Mouse (Mus musculus) A20 (cell line): ENCODE measurements at regions not wholly inside any gene's neighbourhood (a gene's known extent, or its start where the extent isn't known, plus 50 kb on each side); places are given as distances from the start of the nearest gene placed in this dataset.

Experiments
- DNase-seq: peaks from one replicate; pipeline ENCODE4 v3.0.0-alpha.2; 2011; ENCODE audit warnings: low read depth, low spot score

DNA sequence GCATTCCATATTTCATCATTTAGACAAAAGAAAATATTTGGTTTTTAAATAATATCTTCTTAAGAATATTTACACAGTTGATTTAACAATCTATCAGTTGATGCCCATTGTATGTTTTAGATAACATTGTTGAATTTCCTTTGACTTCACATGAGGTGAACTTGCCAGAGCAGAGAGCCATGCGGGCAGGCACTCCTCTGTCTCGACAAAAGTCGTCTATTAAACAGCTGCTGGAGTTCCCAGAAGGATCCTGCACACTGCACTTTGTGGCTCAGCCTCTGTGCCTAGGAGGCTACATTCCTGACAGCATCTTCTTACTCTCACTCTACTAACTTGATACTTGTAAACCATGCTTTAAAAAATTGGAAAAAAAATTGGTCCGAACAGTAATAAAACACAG, 221.7 kb upstream of the Pde3a start:
- no peak for DNase-seq

DNA sequence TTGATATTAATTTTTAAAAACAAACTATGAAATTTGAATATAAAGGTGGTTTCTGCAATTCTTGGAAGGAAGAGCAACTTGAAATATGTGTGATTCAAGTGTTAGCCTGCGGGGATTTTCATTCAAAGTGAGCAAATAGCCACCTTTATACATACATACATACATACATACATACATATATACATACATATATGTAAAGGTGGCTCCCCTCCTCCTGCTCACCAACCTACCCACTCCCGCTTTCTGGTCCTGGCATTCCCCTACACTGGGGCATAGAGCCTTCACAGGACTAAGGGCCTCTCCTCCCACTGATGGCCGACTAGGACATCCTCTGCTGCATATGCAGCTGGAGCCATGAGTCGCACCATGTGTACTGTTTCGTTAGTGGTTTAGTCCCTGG, 221.3 kb upstream of the Pde3a start:
- DNase-seq: no peak

DNA sequence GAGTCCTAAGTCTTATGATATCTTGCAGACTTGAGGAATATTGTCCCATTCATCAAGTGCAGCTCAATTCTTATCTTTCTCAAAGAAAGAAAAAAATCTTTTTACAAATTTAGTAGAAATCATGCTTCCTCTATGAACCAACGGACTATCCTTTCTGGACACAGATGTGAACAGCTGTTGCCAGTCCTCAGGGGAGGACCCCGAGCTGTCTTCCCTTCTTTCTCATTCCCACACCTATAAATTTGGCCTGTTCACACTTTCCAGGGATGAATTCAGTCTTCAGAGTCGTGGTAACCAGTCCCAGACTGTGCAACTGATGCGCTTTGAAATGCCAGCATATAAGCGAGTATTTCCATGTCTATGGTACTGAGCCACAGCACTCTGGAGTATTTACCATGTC, 214.2 kb upstream of the Pde3a start:
- no peak for DNase-seq

DNA sequence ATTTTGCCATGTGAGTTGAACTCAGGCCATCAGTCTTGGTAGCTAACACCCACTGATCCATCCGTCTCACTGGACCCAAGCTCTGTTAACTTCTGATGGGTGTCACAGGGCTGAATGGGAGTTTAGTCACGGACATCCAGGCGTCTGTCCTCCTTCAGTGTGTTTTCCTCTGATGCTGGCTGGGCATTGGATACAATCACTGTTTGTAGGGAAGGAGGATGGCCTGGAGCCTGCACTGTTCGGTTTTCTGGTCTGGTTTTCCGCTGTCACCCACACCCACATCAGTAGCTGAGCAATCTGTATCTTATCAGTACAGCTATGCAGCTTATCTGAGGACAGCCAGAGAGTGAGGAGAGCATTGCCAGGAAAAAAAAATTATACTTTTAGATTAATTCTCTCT, 207.7 kb upstream of the Pde3a start:
- no peak for DNase-seq

DNA sequence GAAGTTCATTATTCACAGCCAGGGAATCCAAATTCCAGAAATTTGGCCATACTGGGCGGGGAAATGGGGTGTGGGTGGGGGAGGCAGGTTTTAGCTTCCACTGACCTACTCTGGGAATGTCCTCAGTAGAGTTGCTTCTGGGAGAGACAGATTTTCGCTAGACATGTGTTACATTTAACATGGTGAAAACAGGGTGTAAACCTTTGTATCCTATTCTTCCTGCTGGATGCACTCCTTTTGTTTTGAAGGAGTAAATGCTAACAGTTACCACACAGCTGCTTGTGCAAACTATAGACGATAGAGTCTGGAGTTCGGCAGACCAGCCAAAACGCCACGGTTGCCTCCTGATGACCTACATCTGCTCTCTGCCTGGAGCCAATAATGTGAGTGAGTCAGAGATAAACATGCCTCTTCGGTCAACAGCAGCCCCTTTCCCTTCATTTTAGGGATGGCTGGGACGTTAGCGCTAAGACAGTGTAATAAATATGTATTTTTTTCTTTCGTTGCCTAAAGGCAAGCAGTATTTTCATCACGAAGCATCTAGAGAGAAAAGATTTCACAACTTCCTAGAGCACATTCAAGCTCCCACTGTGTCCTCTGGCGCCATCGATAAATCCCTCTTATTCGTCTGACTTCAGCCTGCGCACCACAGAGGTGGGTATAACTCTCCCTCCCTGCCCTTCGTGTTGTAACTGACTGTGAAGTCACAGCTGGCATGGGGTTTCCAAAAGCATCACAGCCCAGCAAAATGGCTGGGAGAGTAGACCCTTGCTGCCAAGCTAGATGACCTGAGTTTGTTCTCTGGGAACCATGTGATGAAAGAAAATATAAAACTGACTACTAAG, 207.1 kb upstream of the Pde3a start:
- no peak for DNase-seq

DNA sequence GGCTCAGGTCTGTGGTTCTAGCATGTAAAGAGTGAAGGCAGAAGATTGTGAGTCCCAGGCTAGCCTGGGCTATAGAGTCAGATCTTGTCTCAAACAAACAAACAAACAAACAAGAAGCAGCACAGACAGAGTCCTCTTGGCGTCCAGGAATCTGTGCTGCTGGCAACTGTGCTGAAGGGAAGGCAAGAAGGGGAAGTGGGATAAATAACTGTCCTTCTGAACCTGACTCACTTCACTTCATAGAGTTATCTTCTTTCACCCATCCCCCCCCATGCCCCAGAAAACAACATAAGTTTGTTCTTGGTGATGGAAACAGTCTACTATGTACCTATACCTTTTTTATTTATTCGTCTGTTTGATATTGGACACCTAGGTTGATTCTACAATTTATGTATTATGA, 200.8 kb upstream of the Pde3a start:
- DNase-seq: no peak

DNA sequence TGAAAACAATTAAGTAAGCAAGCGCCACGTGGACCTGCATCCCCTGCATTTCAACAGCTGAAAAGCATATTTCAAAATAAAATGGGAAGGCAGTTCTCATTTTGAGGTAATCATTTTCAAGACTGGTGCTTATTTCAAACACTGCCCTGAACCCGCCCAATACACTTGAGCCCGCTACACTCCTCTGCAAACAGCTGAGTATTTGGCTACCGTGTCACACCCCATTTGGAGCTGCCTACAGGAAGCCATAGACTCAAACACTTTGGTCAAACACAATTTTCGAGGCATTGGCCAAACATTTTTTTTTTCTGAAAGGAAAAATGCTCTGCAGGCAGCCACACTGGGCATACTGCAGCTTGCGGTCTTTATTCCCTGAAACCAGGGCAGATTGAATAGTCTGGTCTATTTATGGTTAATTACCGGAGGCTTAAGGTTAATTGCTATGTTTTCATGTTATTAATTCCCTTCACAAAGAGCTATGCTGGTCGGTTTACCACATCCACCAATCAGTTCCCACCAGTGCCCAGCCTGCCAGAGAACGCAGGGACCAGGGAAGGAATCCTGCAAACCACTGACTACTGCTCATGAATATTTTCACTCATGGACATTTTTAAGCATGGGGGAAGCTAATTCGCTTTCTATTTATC, 198.9 kb upstream of the Pde3a start:
- DNase-seq: no peak

DNA sequence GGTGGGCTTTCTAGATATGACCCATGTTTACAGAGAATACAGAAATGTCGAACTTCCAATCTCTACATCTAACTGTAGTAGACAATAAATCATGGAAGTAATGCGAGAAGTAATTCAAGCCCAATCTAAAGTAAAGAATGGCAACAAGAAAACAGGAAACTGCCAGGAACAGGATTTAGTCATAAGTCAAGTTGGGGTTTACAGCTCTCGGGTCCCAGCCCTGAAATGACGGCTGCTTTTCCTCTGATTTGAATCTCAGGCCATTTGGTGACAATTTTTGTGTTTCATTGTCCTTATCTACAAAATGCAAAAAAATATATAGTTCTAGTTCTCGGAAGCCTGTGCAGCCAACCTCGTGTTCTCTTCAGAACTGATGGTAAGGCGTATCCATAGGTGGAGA, 195.0 kb upstream of the Pde3a start:
- DNase-seq: no peak

DNA sequence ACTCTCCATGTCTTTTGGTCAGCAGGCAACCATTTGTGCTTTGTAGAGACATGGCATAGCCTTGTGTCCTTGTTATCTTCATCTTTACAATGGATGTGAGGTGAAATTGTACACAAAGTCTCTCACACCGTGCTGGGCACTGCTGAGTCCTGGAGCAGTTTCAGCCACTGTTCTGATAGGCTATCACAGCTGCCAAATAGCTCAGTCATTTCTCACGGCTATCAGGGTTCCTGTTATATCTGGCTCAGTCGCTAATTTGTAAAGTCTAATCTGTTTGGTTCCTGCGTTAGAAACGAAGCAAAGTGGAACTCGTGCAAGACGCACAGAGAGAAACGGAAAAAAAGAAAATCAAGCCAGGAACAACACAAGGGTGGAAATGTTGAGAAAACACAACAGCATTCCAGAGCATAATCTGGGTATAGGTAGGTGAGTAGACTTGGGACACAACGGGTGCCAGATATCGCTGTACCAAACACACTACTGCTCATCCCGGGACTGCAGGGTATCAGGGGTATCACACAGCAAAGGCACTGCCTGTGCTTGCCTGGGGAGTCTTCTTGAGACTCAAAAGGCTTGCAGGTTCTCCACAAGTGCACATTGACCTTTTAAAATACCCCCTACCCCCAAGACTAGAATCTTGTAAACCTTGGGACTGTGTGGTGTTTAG, 189.7 kb upstream of the Pde3a start:
- no peak for DNase-seq

DNA sequence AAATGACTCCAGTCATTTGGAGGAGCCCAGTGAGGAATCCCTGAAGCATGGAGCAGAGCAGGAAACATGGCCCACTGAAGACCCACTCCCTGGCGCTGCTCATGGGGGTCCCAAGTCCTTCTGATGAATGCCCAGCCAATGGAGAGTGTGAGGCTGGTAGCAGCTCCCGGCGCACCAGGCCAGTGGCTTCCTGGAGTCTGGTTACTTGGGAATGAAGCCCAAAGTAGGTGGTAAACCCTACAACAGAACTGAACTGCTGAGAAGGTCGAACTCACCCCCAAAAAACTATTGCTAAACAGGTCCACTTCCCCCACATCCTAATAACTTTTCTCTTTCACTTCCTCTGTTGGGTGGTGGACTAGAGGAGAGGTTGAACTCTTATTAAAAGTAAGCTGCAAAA, 183.3 kb upstream of the Pde3a start:
- DNase-seq: no peak

DNA sequence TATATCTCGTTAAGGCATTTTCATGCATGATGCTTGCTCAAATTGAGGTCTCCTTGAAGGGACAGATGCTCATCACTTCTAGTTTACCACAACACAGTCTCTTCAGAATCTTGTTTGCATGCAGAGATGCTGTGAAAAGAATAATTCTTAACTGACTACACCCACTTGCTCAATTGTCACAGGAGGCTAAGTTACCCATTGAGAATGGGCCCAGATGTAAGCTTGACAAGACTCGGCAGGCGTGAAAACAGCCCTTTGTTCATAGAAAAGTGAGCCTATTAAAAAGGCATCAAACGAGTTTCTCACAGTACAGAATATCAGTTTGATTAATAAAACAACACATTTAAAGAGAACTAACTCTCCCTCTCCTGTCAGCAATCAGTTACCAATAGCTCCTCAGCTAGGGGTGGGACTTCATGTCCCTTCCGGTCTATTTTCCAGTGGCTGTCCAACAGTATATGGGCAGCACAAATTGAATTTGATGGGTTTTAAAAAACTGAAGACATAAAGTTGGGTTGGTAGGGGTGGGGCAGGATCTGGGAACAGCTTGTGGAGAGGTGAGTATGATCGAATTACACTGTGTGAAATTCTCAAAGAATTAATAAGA, 180.1 kb upstream of the Pde3a start:
- no peak for DNase-seq

DNA sequence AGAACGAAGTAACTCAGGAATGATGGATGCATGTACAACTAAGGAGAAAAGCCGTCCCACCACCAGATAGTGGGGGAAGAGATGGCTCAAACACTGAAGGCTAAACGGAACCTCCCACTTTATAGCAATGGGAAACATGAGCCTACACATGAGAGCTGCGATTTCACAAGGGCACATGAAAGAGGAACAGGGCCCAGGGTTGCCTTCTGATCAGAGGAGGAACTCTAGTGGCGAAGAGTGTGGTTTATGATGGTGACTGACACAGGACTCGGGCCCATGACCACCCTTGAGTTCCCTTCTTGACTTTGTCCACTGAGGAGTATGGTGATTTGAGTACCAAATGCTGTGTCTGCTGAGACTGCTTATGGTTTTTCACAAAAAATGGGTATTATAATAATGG, 179.2 kb upstream of the Pde3a start:
- DNase-seq: no peak

DNA sequence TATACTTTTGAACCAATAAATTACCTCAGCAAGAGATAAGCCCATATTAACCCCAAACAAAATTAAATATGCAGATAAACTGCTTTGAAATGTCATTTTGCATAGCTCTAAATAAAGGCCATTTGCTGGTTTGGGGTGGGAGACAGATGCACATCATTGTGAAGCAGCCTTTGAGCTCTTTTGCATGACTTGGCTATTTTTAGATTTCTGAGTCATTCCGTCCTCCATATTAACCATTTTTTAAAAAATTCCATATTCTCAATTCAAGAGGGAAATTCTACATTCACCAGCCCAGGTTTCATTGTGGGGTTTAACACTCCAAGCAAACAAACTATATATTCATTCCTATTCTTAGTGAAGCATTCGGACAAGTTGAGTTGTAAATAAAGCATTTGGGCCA, 177.6 kb upstream of the Pde3a start:
- DNase-seq: no peak

DNA sequence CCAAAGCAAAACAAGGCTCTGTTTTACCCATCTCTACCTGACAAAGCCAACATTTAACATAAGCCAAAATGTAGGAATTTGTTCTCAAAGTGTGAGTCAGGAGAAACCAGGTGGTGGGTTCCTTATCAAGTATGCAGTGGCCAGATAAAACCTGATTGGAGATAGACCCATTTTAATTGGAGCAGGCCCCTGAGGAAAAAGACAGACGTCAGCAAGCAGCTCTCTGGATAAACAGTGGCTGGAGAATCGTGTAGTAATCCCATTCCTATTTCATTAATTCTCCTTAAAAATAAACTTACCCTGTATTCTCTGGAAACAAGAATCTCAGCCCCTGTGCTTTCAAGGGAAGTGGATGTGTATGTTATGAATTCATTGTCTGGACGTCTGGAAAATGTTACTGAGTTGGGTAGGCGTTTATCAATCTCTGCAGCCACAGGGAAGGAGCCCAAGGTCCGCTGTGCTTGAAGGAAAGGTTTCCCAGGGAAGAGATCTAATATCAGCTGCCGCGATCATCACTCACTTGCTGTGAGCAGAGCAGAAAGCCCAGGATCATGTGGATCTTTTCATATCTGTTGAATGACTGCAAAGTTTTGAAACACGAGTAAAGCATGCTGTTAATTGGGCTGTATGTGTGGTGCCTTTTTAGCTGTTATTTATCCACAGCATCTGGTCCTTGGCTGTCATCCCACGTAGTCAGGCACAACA, 157.8 kb upstream of the Pde3a start:
- DNase-seq: no peak

DNA sequence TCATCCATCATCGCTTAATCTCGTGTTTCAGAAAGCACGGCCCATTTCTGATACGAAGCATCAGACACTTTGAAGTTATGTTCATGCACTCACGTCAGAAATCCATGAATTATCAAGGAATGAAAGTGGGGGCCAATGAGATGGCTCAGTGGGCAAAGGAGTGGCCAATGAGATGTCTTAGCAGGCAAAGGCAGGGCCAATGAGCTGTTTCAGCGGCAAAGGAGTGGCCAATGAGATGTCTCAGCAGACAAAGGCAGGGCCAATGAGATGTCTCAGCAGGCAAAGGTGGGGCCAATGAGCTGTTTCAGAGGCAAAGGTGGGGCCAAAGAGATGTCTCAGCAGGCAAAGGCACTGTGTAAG, 157.3 kb upstream of the Pde3a start:
- no peak for DNase-seq

DNA sequence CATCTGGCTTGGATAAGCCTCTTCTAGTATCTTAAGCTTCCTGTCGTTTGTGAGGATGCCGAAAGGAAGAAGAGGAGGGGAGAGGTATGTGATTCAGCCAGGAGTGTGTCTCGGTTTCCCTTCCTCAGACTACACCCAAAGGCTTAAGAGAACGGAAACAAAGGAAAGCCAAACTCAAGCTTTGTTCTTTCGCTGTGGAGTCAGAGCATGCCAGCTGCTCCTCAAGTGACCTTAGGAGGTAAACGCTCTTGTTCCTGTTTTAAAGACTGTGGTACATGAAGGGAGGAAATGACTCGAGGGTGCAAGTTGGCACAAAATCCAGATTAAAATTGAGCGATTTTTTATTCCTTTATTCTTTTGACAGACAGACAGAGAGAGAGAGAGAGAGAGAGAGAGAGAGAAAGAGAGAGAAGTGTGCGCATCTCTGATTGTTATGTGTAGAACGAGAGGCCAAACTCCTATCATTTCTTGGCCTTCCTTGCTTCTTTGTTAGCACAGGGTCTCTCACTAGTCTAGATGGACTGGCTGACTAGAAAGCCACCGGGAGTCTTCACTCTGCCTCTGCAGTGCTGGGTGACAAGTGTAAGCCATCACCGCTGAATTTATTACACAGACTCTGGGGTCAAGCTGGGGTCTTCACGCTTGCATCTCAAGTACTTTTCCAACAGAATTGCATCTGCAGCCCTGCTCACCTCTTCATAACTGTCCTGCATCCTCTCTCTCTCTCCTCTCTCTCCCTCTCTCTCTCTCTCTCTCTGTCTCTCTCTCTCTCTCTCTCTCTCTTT, 151.5 kb upstream of the Pde3a start:
- no peak for DNase-seq

DNA sequence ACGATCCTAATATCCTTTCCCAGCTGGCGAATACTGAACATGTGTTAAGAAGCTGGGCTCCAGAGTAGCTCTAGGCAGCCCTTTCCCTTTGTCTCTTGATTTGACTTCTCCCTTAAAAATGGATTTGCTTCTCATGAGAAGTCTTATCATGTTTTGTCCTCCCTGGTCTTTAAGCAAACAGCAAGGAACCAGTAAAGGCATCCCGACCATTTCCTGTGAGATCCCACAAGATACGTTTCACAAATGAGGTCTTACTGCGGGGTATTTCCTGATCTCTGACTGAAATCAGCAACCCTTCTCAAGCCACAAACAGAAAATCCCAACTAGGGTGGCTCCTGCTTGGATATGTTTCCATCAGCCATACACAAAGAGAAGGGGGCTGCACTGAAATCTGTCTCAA, 130.8 kb upstream of the Pde3a start:
- no peak for DNase-seq

DNA sequence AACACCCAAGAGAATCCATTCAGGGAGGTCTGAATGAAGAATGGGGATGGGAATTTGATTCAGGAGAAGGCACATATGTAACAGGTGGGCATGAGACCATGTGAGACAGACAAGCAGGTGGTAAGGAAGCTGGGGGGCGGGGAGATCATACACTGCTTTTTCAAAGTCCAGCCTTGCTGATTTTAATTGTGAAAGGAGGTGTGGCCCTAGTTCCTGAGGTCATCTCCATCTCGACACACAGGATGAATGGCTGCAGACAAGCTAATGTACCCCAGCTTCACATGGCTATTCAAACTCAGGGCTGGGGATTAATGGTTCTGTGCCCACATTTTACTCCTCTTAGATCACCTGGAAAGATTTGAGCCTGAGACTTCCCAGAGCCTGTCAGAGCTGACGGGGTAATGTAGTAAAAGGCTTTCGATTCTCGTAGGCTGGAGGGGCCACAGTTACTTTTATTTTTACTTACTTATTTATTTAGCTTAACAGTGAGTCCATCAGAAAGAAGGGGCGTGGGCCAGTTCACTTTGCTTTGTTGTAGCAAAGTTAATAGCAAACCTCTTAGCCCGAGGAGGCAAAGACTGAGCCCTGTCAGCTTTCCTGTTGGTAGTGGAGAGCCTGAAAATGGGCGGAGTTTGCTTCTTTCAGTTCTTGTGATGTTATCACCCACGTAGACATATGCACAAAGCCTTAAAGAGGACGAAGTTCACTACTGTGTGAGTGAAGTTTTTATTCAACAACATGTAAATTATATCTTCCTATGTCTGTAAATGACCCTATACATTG, 122.3 kb upstream of the Pde3a start:
- no peak for DNase-seq

DNA sequence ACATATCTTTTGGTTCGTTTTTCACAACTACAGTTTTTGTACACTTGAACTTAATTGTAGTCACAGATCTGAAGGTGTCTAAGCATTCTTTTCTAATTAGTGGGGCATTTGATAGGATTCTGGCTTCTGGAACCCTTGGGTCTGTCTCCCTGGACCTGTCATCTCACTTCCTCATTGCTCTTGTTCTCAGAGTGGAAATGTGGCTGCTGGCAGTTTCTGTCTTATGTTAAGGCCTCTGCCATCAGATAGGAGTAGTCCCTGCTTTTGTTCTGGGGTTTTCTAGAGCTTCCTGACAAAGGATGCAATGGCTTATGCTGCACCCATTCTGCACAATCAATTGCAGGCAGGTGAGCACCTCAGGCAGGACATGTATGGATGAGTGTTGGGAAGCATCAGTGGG, 119.5 kb upstream of the Pde3a start:
- no peak for DNase-seq

DNA sequence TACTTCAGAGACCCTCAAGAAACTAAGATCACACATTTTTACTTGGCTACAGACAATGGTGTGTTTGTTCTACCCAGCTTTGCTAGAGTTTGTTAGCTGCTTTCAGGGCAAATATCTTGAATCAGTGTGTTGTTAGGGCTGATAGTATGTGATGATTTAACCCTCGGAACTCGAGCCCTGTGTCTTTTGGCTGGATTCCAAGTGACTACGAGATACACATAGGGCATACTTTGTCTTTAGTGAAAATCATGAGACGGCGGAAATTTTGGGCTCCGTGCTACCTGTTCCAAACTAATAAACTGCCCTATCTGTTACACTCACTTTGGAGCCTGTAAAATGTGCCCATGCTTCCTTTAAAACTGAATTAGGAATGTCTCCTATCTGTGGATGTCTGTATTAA, 114.9 kb upstream of the Pde3a start:
- no peak for DNase-seq
